Mouse (Mus musculus) bone marrow, adult 2 months (tissue): Measurements from ENCODE around the gene Pkd1l2.
A peak's percentile ranks its signal among the peaks of the same experiment; 100 is the strongest.

Experiments used
- CTCF ChIP-seq: fragments of 200-500 bp; IDR thresholded peaks from 2 replicates; pipeline ENCODE4 v1.5.1; 2011; ENCODE audit warnings: low read length, control low read depth; ENCODE audit not compliant: control insufficient read depth, insufficient read depth
- POLR2A ChIP-seq: fragments of 200-500 bp; IDR thresholded peaks from 2 replicates; pipeline ENCODE4 v1.6.1; 2011; ENCODE audit warnings: low read depth, mild to moderate bottlenecking, control low read depth, low read length, borderline replicate concordance; ENCODE audit not compliant: control insufficient read depth

DNA sequence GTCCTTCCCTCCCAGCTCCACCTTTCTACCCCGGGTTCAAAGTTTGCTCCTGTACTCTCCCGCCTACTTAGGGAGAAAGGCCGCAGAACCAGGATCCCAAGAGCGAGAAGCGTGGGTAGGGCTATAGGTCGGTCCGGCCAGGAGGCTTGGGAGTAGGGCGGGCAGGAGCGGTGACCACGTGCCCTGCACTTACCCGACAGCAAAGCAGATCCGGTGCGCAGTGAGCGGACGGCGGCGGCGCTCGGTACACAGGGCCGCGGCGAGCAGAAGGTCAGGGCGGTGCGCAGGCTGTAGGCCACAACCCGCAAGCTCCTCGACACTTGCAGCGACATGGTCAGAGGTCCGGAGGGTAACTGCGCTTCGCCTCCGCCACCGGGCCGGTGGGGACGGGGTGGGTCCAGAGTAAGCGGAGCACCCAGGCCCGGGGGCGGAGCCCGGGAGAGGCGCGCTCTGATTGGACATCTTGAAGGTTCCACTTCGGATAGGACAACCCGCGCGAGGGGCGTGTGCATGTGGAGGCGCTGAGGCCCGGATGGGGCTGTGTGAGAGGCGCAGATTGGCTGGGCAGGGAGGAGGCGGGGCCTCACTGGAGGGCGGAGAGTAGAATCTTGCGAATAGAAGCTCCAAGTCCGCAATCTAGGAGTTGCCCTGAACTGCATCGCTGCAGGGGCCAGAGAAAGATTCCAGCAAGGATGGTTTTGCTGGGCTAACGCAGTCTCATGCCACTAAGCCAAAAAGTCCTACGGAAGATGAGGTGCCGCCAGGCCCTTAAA lies 89.0 kb downstream of the Pkd1l2 start, which contains the start of gene Gcsh:
- TF ChIP-seq CTCF (no peak; the same call in 1 of the 2 replicates), POLR2A (0 out of 2 replicates have a peak, but pooled peaks have one; percentile 32)
